Mouse (Mus musculus) heart, adult 2 months (tissue): ENCODE data around the gene Dgkz. TPM values are rescaled to one million over a fixed set of nuclear protein-coding genes. Genes with fewer than 3 reads are reported as not detected.

ENCODE experiments used
- DNase-seq, 2 experiments: peaks; one replicate each; pipeline ENCODE4 v3.0.0; 2021
- H3K27ac ChIP-seq: fragments of 200-600 bp; 2 replicates; pipeline ENCODE4 v1.8.1; 2022
- H3K27me3 ChIP-seq: fragments of 200-500 bp; 2 replicates; pipeline ENCODE4 v1.6.1; 2012; ENCODE audit warnings: mild to moderate bottlenecking, low read length, inconsistent platforms, mixed read lengths; ENCODE audit not compliant: control insufficient read depth, insufficient read depth
- H3K36me3 ChIP-seq: fragments of 200-500 bp; 2 replicates; pipeline ENCODE4 v1.6.1; 2012; ENCODE audit warnings: low read length, inconsistent platforms; ENCODE audit not compliant: control insufficient read depth, insufficient read depth
- H3K4me1 ChIP-seq: fragments of 200-500 bp; 2 replicates; pipeline ENCODE4 v1.6.1; 2011; ENCODE audit warnings: low read length; ENCODE audit not compliant: control insufficient read depth, insufficient read depth
- H3K4me3 ChIP-seq: fragments of 200-600 bp; 2 replicates; pipeline ENCODE4 v1.8.1; 2022
- H3K79me2 ChIP-seq: fragments of 200-500 bp; replicated peaks from 2 replicates; pipeline ENCODE4 v1.6.1; 2012; ENCODE audit warnings: mild to moderate bottlenecking, inconsistent platforms, low read length, moderate library complexity, mixed read lengths; ENCODE audit not compliant: control insufficient read depth, insufficient read depth
- H3K9ac ChIP-seq: fragments of 200-500 bp; 2 replicates; pipeline ENCODE4 v1.6.1; 2012; ENCODE audit warnings: low read depth, mild to moderate bottlenecking, control low read depth, inconsistent platforms, low read length, mixed read lengths
- CTCF ChIP-seq: fragments of 200-600 bp; IDR thresholded peaks from 2 replicates; pipeline ENCODE4 v1.8.1; 2022; ENCODE audit warnings: antibody characterized with exemption, mild to moderate bottlenecking, moderate library complexity
- EP300 ChIP-seq: fragments of 200-500 bp; IDR thresholded peaks from 2 replicates; pipeline ENCODE4 v1.6.1; 2011; ENCODE audit warnings: low read depth, low read length, control low read depth; ENCODE audit not compliant: insufficient read depth
- POLR2A ChIP-seq: fragments of 200-500 bp; IDR thresholded peaks from 2 replicates; pipeline ENCODE4 v1.6.1; 2011; ENCODE audit warnings: mild to moderate bottlenecking, low read depth, low read length, control low read depth; ENCODE audit not compliant: insufficient read depth
- WGBS: fragments of 180-500 bp; shearing (Covaris S2); methylation state at CpG from one replicate; pipeline ENCODE4 v1.1.7; 2018; 5-methylcytosine and 5-hydroxymethylcytosine counted together
- intact Hi-C: fragments of 180-260 bp; cut with DNase I; formaldehyde crosslinking; loops from one replicate; pipeline ENCODE4 v1.15.1; 2025
- polyA plus RNA-seq: library from polyadenylated mRNA; depleted of rRNA; stranded (reverse); fragments of >200 nt; gene quantifications from 2 replicates; pipeline ENCODE4 v1.2.3, GENCODE M21; 2012
- total RNA-seq, 2 experiments: library from RNA; stranded (reverse); gene quantifications; 2 replicates each; pipeline ENCODE4 v1.2.3; 2021

Gene Dgkz
- total and polyA plus RNA-seq, 3 experiments: 35.5 to 102 (median 37.5) TPM

DNA sequence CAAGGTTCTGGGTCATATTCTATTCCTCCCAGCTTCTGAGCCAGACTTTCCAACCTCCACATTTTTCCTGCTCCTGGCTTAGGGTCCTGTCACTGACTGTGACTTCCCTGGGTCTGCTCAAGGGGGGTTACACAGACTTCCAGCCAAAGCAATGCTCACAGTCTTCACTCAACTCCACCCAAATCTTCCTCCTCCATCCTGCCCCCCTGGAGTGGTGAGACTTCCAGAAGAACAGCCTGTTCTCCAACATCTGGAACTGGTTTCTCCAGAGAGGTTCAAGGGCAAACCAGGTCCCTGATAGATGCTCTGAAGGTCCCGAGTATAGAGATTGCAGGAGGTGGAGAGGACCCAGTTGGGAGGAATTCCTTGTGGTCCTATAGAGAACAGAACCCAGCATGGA lies 41.8 kb upstream of the Dgkz start:
- no peaks in the 10 kb centered on the region for H3K36me3 ChIP-seq
- H3K27me3 ChIP-seq: no peaks in the 10 kb centered on the region
- H3K27ac ChIP-seq: no peak overlapping the region
- H3K79me2 ChIP-seq: no peaks in the 10 kb centered on the region
- H3K9ac ChIP-seq: no peak overlapping the region
- H3K4me3 ChIP-seq: no peak overlapping the region
- intact Hi-C loops: no loop called here
- H3K4me1 ChIP-seq: peaks cover 2% of the 10 kb centered on the region
- TF ChIP-seq EP300 (no peak), POLR2A (no peak), CTCF (no peak)
- WGBS: 63% methylated on average over 1 of the region's 1 CpGs
- DNase-seq: no peak

DNA sequence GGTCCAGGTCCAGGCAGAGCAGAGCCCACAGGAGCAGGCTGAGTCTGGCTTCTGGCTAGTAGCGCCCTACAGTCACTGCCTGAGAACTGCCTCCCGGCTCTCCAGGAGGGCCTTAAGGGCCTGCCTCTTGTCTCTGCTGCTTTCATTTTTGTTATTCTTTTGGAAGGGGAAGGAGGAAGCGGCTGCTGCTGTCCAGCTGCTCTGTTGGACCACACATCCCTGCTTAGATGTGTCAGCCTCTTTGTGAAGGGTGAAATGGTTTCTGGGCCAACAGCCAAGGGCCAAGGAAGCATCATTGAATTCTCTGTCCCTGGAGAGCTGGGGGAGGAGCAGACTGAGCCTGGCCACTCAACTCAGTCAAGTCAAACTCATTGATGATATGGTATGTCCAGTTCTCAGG lies 41.3 kb upstream of the Dgkz start:
- TF ChIP-seq POLR2A: no peak
- peak; percentile 79 for TF ChIP-seq EP300
- TF ChIP-seq CTCF: no peak
- no peaks in the 10 kb centered on the region for H3K79me2 ChIP-seq
- H3K36me3 ChIP-seq: no peaks in the 10 kb centered on the region
- 20% methylated on average over 3 of the region's 3 CpGs for WGBS
- intact Hi-C loops: no loop called here
- H3K9ac ChIP-seq: no peak overlapping the region
- no peak overlapping the region for H3K4me3 ChIP-seq
- H3K27ac ChIP-seq: peak overlapping the region; percentile 50
- peaks cover 4% of the 10 kb centered on the region for H3K4me1 ChIP-seq
- H3K27me3 ChIP-seq: no peaks in the 10 kb centered on the region
- peak; percentile 76 to 85 for DNase-seq

DNA sequence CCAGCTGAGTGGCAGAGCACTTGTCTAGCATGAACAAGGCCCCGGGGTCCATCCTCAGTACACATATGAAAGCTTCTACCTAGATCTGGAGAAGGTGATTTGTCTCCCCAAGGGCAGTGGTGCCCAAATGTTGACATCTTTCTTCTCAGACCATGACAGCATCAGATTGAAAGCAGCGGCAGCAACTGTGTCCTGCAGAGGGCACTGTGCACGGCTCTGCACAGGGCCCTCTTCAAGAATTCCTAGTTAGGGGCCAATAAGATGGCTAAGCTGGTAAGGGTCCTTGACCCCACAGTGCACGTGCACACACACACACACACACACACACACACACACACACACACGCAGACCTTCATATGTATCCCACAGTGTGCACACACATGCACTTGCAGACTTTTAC lies 39.2 kb upstream of the Dgkz start:
- H3K4me3 ChIP-seq: no peak overlapping the region
- DNase-seq: no peak
- peaks cover 4% of the 10 kb centered on the region for H3K4me1 ChIP-seq
- no peaks in the 10 kb centered on the region for H3K79me2 ChIP-seq
- no peaks in the 10 kb centered on the region for H3K36me3 ChIP-seq
- TF ChIP-seq POLR2A (no peak), CTCF (0 out of 2 replicates have a peak, but pooled peaks have one; percentile 5), EP300 (no peak)
- no peaks in the 10 kb centered on the region for H3K27me3 ChIP-seq
- WGBS: 93% methylated on average over 5 of the region's 5 CpGs
- no peak overlapping the region for H3K9ac ChIP-seq
- H3K27ac ChIP-seq: no peak overlapping the region
- intact Hi-C loops: no loop called here

DNA sequence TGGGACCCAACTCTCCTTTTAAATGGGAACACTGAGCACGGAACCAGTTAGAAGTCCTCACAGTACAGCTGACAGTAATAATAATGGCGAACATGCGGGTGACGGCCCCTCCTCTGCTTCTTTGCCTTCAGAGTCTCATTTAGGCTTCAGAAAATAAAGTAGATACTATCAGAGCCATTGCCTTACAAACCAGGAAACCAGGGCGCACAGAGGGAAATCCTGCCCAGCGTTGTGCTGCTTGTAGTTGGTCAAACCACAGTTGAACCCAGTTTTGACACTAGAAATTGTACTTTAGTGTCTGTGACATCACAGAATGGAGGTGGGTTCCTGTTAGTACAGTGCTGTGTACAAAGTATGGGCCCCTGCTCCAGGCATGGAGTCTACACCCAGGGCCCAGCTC lies 38.6 kb upstream of the Dgkz start:
- Histone ChIP-seq H3K36me3 (no peaks in the 10 kb centered on the region), H3K79me2 (no peaks in the 10 kb centered on the region), H3K9ac (no peak overlapping the region), H3K4me3 (no peak overlapping the region), H3K4me1 (peaks cover 4% of the 10 kb centered on the region), H3K27ac (no peak overlapping the region), H3K27me3 (no peaks in the 10 kb centered on the region)
- DNase-seq: no peak
- intact Hi-C loops: no loop called here
- no peak for TF ChIP-seq CTCF
- TF ChIP-seq EP300: no peak
- no peak for TF ChIP-seq POLR2A
- WGBS: 57% methylated on average over 6 of the region's 6 CpGs

DNA sequence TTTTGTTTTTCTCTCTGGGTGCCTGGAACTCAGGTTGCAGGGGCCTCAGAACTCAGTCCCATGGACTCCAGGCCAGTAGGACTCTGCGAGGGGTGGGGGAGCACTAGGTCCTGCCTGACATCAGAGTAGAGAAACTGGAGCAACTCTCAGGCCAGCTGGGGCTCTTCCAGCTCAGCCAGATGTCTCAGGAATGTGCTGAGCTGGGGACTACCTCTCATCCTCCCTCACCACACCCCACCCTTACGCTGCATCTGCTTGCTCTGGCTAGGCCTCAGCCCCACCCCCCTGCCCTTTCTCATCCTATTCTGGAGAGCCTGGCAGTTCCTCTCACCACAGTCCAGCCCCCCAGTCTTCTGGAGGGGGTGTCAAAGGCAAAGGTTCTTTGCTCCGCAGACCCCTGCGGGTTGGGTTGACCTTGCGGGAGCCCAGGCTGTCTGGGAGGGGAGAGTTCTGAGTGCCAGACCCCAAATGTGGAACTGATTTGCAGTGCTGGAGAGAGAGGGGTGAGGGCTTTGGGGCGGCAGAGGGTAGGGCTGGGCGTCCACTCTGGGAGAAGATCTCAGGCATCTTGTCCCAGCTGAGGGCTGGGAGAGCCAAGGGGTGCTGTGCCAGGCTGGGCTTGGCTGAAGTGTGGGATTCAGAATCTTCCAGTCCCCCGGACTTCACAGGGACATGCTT lies 37.2 kb upstream of the Dgkz start:
- no peaks in the 10 kb centered on the region for H3K36me3 ChIP-seq
- no peak overlapping the region for H3K27ac ChIP-seq
- peaks cover 5% of the 10 kb centered on the region for H3K4me1 ChIP-seq
- H3K79me2 ChIP-seq: no peaks in the 10 kb centered on the region
- no peak overlapping the region for H3K4me3 ChIP-seq
- peak; percentile 77 to 87 for DNase-seq
- TF ChIP-seq POLR2A (no peak), CTCF (no peak), EP300 (no peak)
- H3K27me3 ChIP-seq: no peaks in the 10 kb centered on the region
- 58% methylated on average over 8 of the region's 8 CpGs for WGBS
- no peak overlapping the region for H3K9ac ChIP-seq
- intact Hi-C loops: no loop called here

DNA sequence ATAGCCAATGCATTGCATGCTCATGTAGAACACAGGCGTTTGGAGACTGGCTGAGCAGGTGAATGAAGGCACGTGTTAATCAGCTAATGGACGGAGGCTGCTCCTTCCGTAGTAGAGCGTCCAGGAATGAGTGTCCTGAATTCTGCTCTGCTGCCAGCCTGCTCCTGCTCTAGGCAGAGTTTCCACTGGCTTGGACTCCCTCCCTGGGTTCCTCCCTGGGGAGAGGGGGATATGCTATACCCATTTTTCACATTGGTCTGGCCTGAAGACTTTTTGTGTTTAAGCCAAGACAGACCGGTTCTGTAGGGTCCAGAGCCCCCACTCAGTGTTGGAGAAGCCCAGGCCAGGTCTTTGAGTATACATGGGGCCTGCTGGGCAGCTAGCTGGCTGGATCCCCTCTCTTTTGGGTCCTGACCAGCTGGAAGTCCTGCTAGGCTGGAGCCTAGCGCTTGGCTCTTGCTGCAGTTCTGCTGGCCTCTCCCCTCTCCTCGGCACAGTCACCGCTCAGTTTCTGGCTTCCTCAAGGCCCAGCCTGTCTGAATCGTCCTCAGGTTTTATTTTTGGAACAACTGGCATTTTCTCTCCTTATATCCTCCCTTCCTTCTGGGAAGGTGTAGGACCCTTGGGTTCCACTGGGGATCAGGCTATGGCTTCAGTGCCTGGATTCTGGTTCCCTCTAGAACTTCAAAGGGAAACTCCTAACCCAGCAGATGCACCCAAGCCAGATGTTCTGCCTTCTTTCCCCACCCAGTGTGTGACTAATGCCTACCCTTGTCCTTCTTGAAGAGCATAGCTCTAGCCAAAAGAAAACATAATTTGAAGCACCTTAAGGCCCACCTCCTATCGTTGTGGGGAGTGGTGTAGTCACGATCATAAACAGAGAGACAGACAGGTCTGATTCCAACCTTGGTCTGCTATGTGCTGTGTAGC lies 36.0 kb upstream of the Dgkz start:
- WGBS: 77% methylated on average over 12 of the region's 12 CpGs
- Histone ChIP-seq H3K27me3 (no peaks in the 10 kb centered on the region), H3K9ac (no peak overlapping the region), H3K36me3 (no peaks in the 10 kb centered on the region), H3K4me1 (peaks cover 9% of the 10 kb centered on the region), H3K79me2 (no peaks in the 10 kb centered on the region), H3K4me3 (no peak overlapping the region), H3K27ac (no peak overlapping the region; the same call in 1 of the 2 replicates)
- peak in 1 of 2 experiments; percentile 50 for DNase-seq
- intact Hi-C loops: no loop called here
- TF ChIP-seq POLR2A (no peak), CTCF (no peak), EP300 (no peak)
